ENCODE assay signal across 14 mouse cellular contexts in the genomic region with DNA sequence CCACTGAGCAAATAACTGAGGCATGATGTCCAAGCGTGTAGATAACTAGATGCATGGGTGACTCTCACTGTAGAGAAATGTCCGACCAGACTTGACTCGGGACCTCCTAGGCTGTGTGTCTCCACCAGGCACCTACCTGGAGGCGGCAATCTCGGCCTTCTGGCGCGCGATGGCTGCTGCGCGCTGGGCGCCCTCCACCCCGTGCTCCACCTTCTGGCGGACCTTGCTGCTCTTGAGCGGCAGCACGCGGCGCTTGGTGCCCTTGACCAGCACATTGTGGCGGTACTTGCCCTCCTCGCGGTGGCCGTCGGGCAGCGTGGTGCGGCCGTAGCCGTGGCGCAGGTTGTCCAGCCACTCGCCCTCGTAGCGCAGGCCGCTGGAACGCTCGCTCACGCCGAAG. TPM values are rescaled to one million over a fixed set of nuclear protein-coding genes. Genes with fewer than 3 reads are reported as not detected.
DNase-seq lines count a peak whose midpoint lies in the region; ATAC-seq lines count a peak whose summit lies in the region.
"Had no signal": no experiment of that assay in that cellular context is flagged by ENCODE, and none has a peak within 500 bp of the region (broad histone marks: within the 10 kb centered on the region; RNA-seq: fewer than 3 reads in every experiment).

No protein-coding gene starts in this region.

- no peak overlapping the region for H3K4me3 ChIP-seq in heart, embryonic 15.5 days
- H3K4me3 ChIP-seq in neural tube, embryonic 12.5 days: no peak overlapping the region
- H3K4me3 ChIP-seq in hindbrain, embryonic 12.5 days: no peak overlapping the region; the same call in 1 of the 2 replicates
- H3K4me3 ChIP-seq: limb, embryonic 15.5 days had no signal

- ATAC-seq in heart, embryonic 15.5 days (replicated peaks; ENCODE audit: insufficient number of reproducible peaks, insufficient read depth, low FRiP score, low read depth): no peak
- ATAC-seq in neural tube, embryonic 12.5 days (ENCODE audit: low FRiP score, low read depth): no peak
- ATAC-seq in hindbrain, embryonic 12.5 days (ENCODE audit: low FRiP score): no peak

- H3K36me3 ChIP-seq in heart, embryonic 15.5 days: peaks cover 22% of the 10 kb centered on the region; the same call in 1 of the 2 replicates
- H3K36me3 ChIP-seq in neural tube, embryonic 12.5 days: no peaks in the 10 kb centered on the region
- no peaks in the 10 kb centered on the region for H3K36me3 ChIP-seq in hindbrain, embryonic 12.5 days
- H3K36me3 ChIP-seq: limb, embryonic 15.5 days had no signal

- peaks cover 73% of the 10 kb centered on the region for H3K4me1 ChIP-seq in heart, embryonic 15.5 days (replicated peaks)
- H3K4me1 ChIP-seq in neural tube, embryonic 12.5 days: no peaks in the 10 kb centered on the region
- H3K4me1 ChIP-seq in hindbrain, embryonic 12.5 days: 0 out of 2 replicates have a peak, but pooled peaks cover 3% of the 10 kb centered on the region
- H3K4me1 ChIP-seq: limb, embryonic 15.5 days had no signal

- H3K27me3 ChIP-seq in heart, embryonic 15.5 days: peaks cover 16% of the 10 kb centered on the region; the same call in 1 of the 2 replicates
- H3K27me3 ChIP-seq in neural tube, embryonic 12.5 days (replicated peaks): peaks cover 39% of the 10 kb centered on the region
- peaks cover 46% of the 10 kb centered on the region for H3K27me3 ChIP-seq in hindbrain, embryonic 12.5 days

- H3K9me3 ChIP-seq in heart, embryonic 15.5 days (replicated peaks): no peaks in the 10 kb centered on the region
- H3K9me3 ChIP-seq in neural tube, embryonic 12.5 days: no peaks in the 10 kb centered on the region
- 0 out of 2 replicates have a peak, but pooled peaks cover 2% of the 10 kb centered on the region for H3K9me3 ChIP-seq in hindbrain, embryonic 12.5 days (replicated peaks)
- H3K9me3 ChIP-seq: limb, embryonic 15.5 days had no signal

- 53% methylated on average over 35 of the region's 35 CpGs for WGBS in heart, embryonic 15.5 days
- 42% methylated on average over 35 of the region's 35 CpGs for WGBS in neural tube, embryonic 12.5 days
- 38% methylated on average over 35 of the region's 35 CpGs for WGBS in hindbrain, embryonic 12.5 days

- no peak for DNase-seq in heart, adult 11 months
- DNase-seq in neural tube, embryonic 10.5 days (ENCODE audit: extremely low spot score, low spot score): no peak
- no peak for DNase-seq in spleen, postnatal 4 days (ENCODE audit: low spot score in 2 of 2)
- no peak for DNase-seq in retina, postnatal 1 day
- DNase-seq: cerebellum, adult 11-12 months; embryo, embryonic 11 days; gastrocnemius, postnatal 25 days; lung, embryonic 14.5 days; thymus, postnatal 36 days had no signal

- 0 out of 2 replicates have a peak overlapping the region, but pooled peaks have one; percentile 46 for H3K4me2 ChIP-seq in heart, embryonic 15.5 days
- H3K4me2 ChIP-seq in neural tube, embryonic 12.5 days (replicated peaks): peak overlapping the region; percentile 24; the same call in 1 of the 2 replicates
- peak overlapping the region; percentile 22; the same call in 1 of the 2 replicates for H3K4me2 ChIP-seq in hindbrain, embryonic 12.5 days (replicated peaks)
- H3K4me2 ChIP-seq: limb, embryonic 15.5 days; lung, embryonic 14.5 days had no signal

- peak overlapping the region; percentile 63; the same call in 1 of the 2 replicates for H3K27ac ChIP-seq in heart, embryonic 15.5 days
- H3K27ac ChIP-seq in neural tube, embryonic 12.5 days: no peak overlapping the region
- no peak overlapping the region for H3K27ac ChIP-seq in hindbrain, embryonic 12.5 days
- H3K27ac ChIP-seq: kidney, postnatal 0 days; limb, embryonic 15.5 days had no signal

- no peak overlapping the region; the same call in 1 of the 2 replicates for H3K9ac ChIP-seq in heart, embryonic 15.5 days
- H3K9ac ChIP-seq in neural tube, embryonic 12.5 days: no peak overlapping the region
- H3K9ac ChIP-seq in hindbrain, embryonic 12.5 days: no peak overlapping the region
- H3K9ac ChIP-seq: limb, embryonic 15.5 days; lung, embryonic 14.5 days had no signal

RNA-seq across cellular contexts. Expression of gene Jph2, which starts 22.3 kb away (rescaled TPM):
- 41.0 and 47.7 TPM in 2 replicates for polyA plus RNA-seq in heart, embryonic 15.5 days (2015; fragmentation: Nextera tagmentation; extraction: Ambion mirVana)
- 0.81 and 1.3 TPM in 2 replicates for polyA plus RNA-seq in neural tube, embryonic 12.5 days (2016; fragmentation: Nextera tagmentation; extraction: Ambion mirVana)
- 0.76 and 1.2 TPM in 2 replicates for polyA plus RNA-seq in hindbrain, embryonic 12.5 days (2016; fragmentation: Nextera tagmentation; extraction: Ambion mirVana)

RNA-seq across cellular contexts. Expression of gene Oser1, which starts 49.0 kb away (rescaled TPM):
- polyA plus RNA-seq in heart, embryonic 15.5 days (2015; fragmentation: Nextera tagmentation; extraction: Ambion mirVana): 47.5 and 55.9 TPM in 2 replicates
- 74.3 and 74.8 TPM in 2 replicates for polyA plus RNA-seq in neural tube, embryonic 12.5 days (2016; fragmentation: Nextera tagmentation; extraction: Ambion mirVana)
- polyA plus RNA-seq in hindbrain, embryonic 12.5 days (2016; fragmentation: Nextera tagmentation; extraction: Ambion mirVana): 67.9 and 70.8 TPM in 2 replicates

Comparison
In these comparisons a context has a peak if more than half of its experiments do, and no peak if none do; other contexts are left out.
1. RNA of gene Jph2, which starts 22.3 kb away (polyA plus RNA-seq): 41.0 to 47.7 TPM in heart, embryonic 15.5 days; 0.81 to 1.3 TPM in neural tube, embryonic 12.5 days and 0.76 to 1.2 TPM in hindbrain, embryonic 12.5 days; every median in the first group is over 10 times any median in the second.
2. Peak in every context shown above with its lines, with median percentiles within 50 percentile points of each other: H3K4me2 ChIP-seq.